In the genomic region with DNA sequence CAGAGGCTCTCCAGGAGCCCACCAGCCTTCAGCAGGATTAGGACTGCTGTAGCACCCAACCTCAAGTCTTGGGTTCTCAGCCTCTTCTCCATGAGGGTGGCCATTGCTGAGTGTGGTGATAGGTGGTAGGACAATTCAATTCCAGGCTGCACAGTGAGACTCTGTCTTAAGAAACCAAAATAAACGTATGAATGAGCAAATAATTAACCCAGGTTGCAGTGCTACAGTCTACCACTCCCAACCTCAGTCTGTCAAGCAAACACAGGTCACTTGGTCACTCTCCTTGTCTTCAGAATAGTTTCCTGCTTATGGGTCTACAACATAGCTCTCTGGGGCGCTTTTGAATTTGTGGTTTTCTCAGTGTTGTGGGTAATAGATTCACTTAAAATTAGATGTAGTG, we compare ENCODE assay signal across 15 mouse cellular contexts.
"Had no signal": no experiment of that assay in that cellular context is flagged by ENCODE, and none has a peak within 500 bp of the region (broad histone marks: within the 10 kb centered on the region; RNA-seq: fewer than 3 reads in every experiment).

No protein-coding gene starts in this region.

- H3K36me3 ChIP-seq: limb, embryonic 10.5 days; liver, embryonic 12.5 days; lung, embryonic 15.5 days; neural tube, embryonic 15.5 days had no signal

- H3K9ac ChIP-seq: hindbrain, embryonic 14.5 days; liver, embryonic 12.5 days; lung, embryonic 15.5 days; neural tube, embryonic 15.5 days had no signal

- ATAC-seq: liver, embryonic 12.5 days had no signal

- H3K27ac ChIP-seq: hindbrain, embryonic 14.5 days; limb, embryonic 10.5 days; liver, embryonic 12.5 days; lung, embryonic 15.5 days; neural tube, embryonic 15.5 days had no signal

- DNase-seq: kidney, adult 18-20 months; kidney, postnatal 10 days; layer of hippocampus, adult 9-11 months; layer of hippocampus, postnatal 36 days; lung, postnatal 36 days; midbrain, embryonic 14.5 days; right cerebral cortex, adult 18-20 months; right cerebral cortex, postnatal 25 days; thymus, postnatal 36 days had no signal

- H3K4me3 ChIP-seq: limb, embryonic 10.5 days; liver, embryonic 12.5 days; lung, embryonic 15.5 days; myocyte; neural tube, embryonic 15.5 days had no signal

- H3K4me1 ChIP-seq: limb, embryonic 10.5 days; liver, embryonic 12.5 days; lung, embryonic 15.5 days; neural tube, embryonic 15.5 days had no signal

- H3K9me3 ChIP-seq: limb, embryonic 10.5 days; liver, embryonic 12.5 days; lung, embryonic 15.5 days; neural tube, embryonic 15.5 days had no signal

- H3K4me2 ChIP-seq: hindbrain, embryonic 14.5 days; liver, embryonic 12.5 days; lung, embryonic 15.5 days; neural tube, embryonic 15.5 days had no signal

- H3K27me3 ChIP-seq: liver, embryonic 12.5 days; lung, embryonic 15.5 days; neural tube, embryonic 15.5 days had no signal
